22 mouse cellular contexts compared by ENCODE assay signal in genomic region chr2:45736278-45736677, GRCm38 (mm10).
DNase-seq lines count a peak whose midpoint lies in the region; ATAC-seq lines count a peak whose summit lies in the region.
"Had no signal": no experiment of that assay in that cellular context is flagged by ENCODE, and none has a peak within 500 bp of the region (broad histone marks: within the 10 kb centered on the region; RNA-seq: fewer than 3 reads in every experiment).

No protein-coding gene starts in this region.

- no peaks in the 10 kb centered on the region for H3K36me3 ChIP-seq in midbrain, embryonic 14.5 days (ENCODE audit: control insufficient read depth, insufficient read depth, low read length)
- no peaks in the 10 kb centered on the region for H3K36me3 ChIP-seq in midbrain, embryonic 15.5 days (replicated peaks)
- no peaks in the 10 kb centered on the region for H3K36me3 ChIP-seq in forebrain, embryonic 13.5 days (ENCODE audit: poor library complexity, severe bottlenecking)
- H3K36me3 ChIP-seq: heart, embryonic 12.5 days; lung, embryonic 15.5 days had no signal

- no peaks in the 10 kb centered on the region; the same call in 1 of the 2 replicates for H3K9me3 ChIP-seq in midbrain, embryonic 14.5 days (ENCODE audit: control insufficient read depth, low read length)
- H3K9me3 ChIP-seq in midbrain, embryonic 15.5 days, result no peaks in the 10 kb centered on the region
- H3K9me3 ChIP-seq in forebrain, embryonic 13.5 days (replicated peaks), result no peaks in the 10 kb centered on the region
- H3K9me3 ChIP-seq: heart, embryonic 12.5 days; lung, embryonic 15.5 days had no signal

- H3K9ac ChIP-seq in midbrain, embryonic 14.5 days (replicated peaks; ENCODE audit: low read length), result no peak overlapping the region
- no peak overlapping the region for H3K9ac ChIP-seq in midbrain, embryonic 15.5 days
- H3K9ac ChIP-seq in forebrain, embryonic 13.5 days, result no peak overlapping the region
- H3K9ac ChIP-seq: heart, embryonic 12.5 days; lung, embryonic 15.5 days had no signal

- H3K4me2 ChIP-seq in midbrain, embryonic 14.5 days (ENCODE audit: low read length), result no peak overlapping the region
- no peak overlapping the region for H3K4me2 ChIP-seq in midbrain, embryonic 15.5 days
- no peak overlapping the region for H3K4me2 ChIP-seq in forebrain, embryonic 13.5 days
- H3K4me2 ChIP-seq: heart, embryonic 12.5 days; liver, embryonic 11.5 days; lung, embryonic 15.5 days had no signal

- H3K27me3 ChIP-seq in midbrain, embryonic 14.5 days (ENCODE audit: control insufficient read depth, insufficient read depth, low read length), result no peaks in the 10 kb centered on the region
- no peaks in the 10 kb centered on the region for H3K27me3 ChIP-seq in midbrain, embryonic 15.5 days (replicated peaks)
- no peaks in the 10 kb centered on the region for H3K27me3 ChIP-seq in forebrain, embryonic 13.5 days
- H3K27me3 ChIP-seq: heart, embryonic 12.5 days; lung, embryonic 15.5 days; Patski had no signal

- DNase-seq in embryo, embryonic 10 days (ENCODE audit: low spot score), result peak; percentile 20
- DNase-seq in embryo, embryonic 9.5 days (ENCODE audit: extremely low spot score), result no peak
- peak; percentile 17 for DNase-seq in midbrain, embryonic 14.5 days
- peak; percentile 66 for DNase-seq in retina, postnatal 1 day
- no peak for DNase-seq in frontal cortex, postnatal 36 days (ENCODE audit: low spot score in 2 of 2)
- DNase-seq: cerebellum, adult 9-11 months; gastrocnemius, postnatal 25 days; heart, postnatal 36 days; kidney, adult 8-10 months; kidney, postnatal 36 days; left cerebral cortex, postnatal 4 days; spleen, adult 18-20 months had no signal

- H3K27ac ChIP-seq in midbrain, embryonic 14.5 days (replicated peaks; ENCODE audit: low read depth, low read length), result no peak overlapping the region
- H3K27ac ChIP-seq in midbrain, embryonic 15.5 days, result no peak overlapping the region
- no peak overlapping the region for H3K27ac ChIP-seq in forebrain, embryonic 13.5 days
- H3K27ac ChIP-seq: hindbrain, postnatal 0 days; lung, embryonic 15.5 days; macrophage had no signal

- ATAC-seq in midbrain, embryonic 14.5 days (ENCODE audit: low FRiP score, low TSS enrichment), result no peak; the same call in 1 of the 2 replicates
- ATAC-seq in midbrain, embryonic 15.5 days (replicated peaks), result no peak
- peak; percentile 74; the same call in 1 of the 2 replicates for ATAC-seq in forebrain, embryonic 13.5 days
- no peak for ATAC-seq in megakaryocyte, adult 5-6 weeks (ENCODE audit: poor library complexity, severe bottlenecking)
- ATAC-seq: hindbrain, postnatal 0 days; Patski had no signal

- no peaks in the 10 kb centered on the region for H3K4me1 ChIP-seq in midbrain, embryonic 14.5 days (ENCODE audit: control insufficient read depth, insufficient read depth, low read length)
- H3K4me1 ChIP-seq in midbrain, embryonic 15.5 days, result no peaks in the 10 kb centered on the region
- H3K4me1 ChIP-seq in forebrain, embryonic 13.5 days, result no peaks in the 10 kb centered on the region
- H3K4me1 ChIP-seq: heart, embryonic 12.5 days; lung, embryonic 15.5 days had no signal

- H3K4me3 ChIP-seq in midbrain, embryonic 14.5 days (replicated peaks; ENCODE audit: low read depth, low read length), result no peak overlapping the region
- no peak overlapping the region for H3K4me3 ChIP-seq in midbrain, embryonic 15.5 days
- H3K4me3 ChIP-seq in forebrain, embryonic 13.5 days, result no peak overlapping the region
- H3K4me3 ChIP-seq: heart, embryonic 12.5 days; lung, embryonic 15.5 days; myocyte had no signal

- 26% methylated on average over 2 of the region's 2 CpGs for WGBS in midbrain, embryonic 14.5 days
- 23% methylated on average over 2 of the region's 2 CpGs for WGBS in midbrain, embryonic 15.5 days
- 32% methylated on average over 2 of the region's 2 CpGs for WGBS in forebrain, embryonic 13.5 days

Comparison
In these comparisons a context has a peak if more than half of its experiments do, and no peak if none do; other contexts are left out.
1. DNase-seq: peak in embryo, embryonic 10 days (single experiment), midbrain, embryonic 14.5 days (single experiment) and retina, postnatal 1 day (single experiment); none in embryo, embryonic 9.5 days (single experiment) and frontal cortex, postnatal 36 days (0 of 2).